Mouse (Mus musculus) mouse trophoblast stem cell (cell line): Measurements from ENCODE around the gene Abhd14b.

Experiments
- in situ Hi-C, 2 experiments: fragments of 300-500 bp; cut with MseI, MboI; formaldehyde crosslinking; loops; 2 replicates in 1 of 2; 3 replicates in 1 of 2; pipeline ENCODE4 v1.15.1; 2025

Gene Abhd14b

GRCm38 (mm10) chr9:106429221-106430014 lies 17.8 kb upstream of the Abhd14b start, which contains the start of gene Rpl29:
Gene Rpl29, plus strand, starts transcription at chr9:106429454.
- in situ Hi-C loops = no loop called here

GRCm38 (mm10) chr9:106430015-106430264 lies 17.3 kb upstream of the Abhd14b start:
- in situ Hi-C loops = no loop called here

GRCm38 (mm10) chr9:106433389-106433788 lies 13.9 kb upstream of the Abhd14b start:
- in situ Hi-C loops = no loop called here

DNA sequence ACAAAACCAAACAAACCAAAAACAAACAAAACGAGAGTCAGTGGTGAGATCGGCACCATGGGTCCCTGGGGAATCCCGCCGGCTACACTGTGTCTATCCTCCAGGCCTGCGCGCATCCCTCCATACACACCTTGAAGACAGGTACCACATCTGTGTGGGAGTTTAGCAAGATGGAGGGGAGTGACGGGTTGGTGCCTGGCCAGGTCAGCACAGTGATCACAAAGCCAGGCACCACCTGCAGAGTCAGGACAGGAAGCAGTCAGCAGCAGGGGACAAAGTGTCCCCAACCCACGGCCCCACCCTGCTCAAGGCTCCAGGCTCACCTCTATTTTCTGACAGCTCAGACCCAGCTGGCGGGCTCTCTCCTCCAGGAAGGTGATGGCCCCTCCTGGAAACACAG lies 10.7 kb upstream of the Abhd14b start:
- in situ Hi-C loops = no loop called here

DNA sequence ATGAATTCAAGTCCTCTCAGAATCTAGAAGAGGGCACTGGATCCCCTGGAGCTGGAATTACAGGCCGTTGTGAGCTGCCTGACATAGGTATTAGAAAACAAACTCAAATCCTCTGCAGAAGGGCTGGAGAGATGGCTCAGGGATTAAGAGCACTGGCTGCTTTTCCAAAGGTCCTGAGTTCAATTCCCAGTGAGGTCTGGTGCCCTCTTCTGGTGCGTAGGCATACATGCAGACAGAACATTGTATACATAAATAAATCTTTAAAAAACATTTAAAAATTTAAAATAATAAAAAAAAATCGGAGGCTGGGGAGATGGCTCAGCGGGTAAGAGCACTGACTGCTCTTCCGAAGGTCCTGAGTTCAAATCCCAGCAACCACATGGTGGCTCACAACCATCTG lies 4.6 kb upstream of the Abhd14b start:
- in situ Hi-C loops = no loop called here

GRCm38 (mm10) chr9:106444836-106445235 lies 2.4 kb upstream of the Abhd14b start:
- in situ Hi-C loops = no loop called here

GRCm38 (mm10) chr9:106447951-106448350 lies 692 bp downstream of the Abhd14b start:
- in situ Hi-C loops = no loop called here

DNA sequence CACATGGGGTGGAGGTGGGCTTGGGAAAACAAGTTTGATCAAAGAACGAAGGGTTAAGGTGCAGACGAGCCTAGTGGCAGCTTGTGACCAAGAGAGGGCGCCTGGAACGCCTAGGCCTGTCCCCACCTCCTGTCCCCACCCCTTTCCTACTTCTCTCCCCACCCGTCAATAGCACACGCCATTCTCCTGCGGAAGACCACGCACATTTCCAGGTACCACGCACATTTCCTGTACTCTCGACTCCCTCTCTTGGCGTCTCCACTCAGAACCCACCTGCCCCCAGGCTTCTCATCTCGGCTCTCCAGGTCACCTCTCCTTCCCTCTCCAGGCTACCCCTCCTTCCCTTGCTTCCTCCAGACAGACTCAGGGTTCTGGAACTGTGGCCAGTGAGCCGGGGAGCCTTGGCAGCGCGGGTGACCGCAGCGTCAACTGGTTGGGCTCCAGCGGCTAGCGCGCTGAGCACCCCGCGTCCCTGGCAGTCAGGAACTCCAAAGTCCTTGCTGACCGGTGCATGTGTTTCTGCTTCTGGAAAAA lies 1.3 kb downstream of the Abhd14b start:
- in situ Hi-C loops = no loop called here

GRCm38 (mm10) chr9:106449947-106450346 lies 2.7 kb downstream of the Abhd14b start:
- in situ Hi-C loops = no loop called here

DNA sequence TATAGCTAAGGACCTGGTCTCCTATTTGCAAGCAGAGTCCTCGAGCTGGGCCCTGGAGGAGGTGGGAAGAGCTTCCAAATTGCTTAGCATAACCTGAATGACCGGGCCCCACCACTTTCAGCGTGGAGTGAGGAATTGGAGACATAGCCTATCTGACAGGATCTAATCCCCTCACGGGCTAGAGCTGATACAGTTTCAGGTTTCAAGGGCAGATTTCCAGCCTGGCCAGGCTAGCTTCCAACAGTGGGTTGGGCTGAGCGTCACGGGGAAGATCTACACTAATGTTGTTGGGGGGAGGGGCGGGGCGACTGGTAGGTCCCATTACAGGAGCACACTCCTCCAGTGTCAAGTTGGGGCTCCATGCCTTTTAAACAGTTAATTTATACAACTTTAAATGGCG lies 3.4 kb downstream of the Abhd14b start:
- in situ Hi-C loops = no loop called here

DNA sequence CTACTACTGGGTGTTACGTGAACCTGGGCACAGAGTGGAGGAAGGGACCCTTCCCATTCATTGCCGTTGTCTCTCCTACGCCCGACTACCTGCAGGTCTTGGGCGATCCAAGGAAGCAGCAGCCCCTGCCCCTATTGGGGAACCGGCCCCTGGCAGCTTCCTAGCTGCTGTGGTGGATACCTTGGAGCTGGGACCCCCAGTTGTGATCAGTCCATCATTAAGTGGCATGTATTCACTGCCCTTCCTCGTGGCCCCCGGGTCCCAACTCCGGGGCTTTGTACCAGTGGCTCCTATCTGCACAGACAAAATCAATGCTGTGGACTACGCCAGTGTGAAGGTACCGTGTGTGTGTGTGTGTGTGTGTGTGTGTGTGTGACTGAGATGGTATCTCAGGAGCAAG lies 4.0 kb downstream of the Abhd14b start:
- in situ Hi-C loops = no loop called here

- in situ Hi-C loops = no loop called here
Observed at GRCm38 (mm10) chr9:106451899-106452298, 4.6 kb downstream of the Abhd14b start.

DNA sequence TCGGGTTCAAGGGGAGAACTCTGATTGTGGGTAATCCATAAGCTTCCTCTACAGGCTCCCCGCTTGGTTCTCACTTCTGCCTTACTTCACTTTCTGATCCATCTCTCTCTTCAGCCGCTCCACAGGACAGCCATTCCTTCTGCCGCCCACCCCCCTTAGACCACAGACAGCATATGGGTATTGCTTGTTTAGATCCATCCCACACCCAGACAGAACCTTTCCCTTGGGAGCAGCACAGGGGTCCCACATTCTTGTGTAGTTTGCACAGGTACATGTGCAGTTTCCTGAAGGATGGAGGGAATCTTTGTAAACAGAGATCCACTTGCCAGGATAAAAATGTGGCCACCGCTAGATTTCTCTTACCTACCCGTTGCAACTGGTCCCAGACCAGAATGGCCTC lies 5.1 kb downstream of the Abhd14b start:
- in situ Hi-C loops = no loop called here

DNA sequence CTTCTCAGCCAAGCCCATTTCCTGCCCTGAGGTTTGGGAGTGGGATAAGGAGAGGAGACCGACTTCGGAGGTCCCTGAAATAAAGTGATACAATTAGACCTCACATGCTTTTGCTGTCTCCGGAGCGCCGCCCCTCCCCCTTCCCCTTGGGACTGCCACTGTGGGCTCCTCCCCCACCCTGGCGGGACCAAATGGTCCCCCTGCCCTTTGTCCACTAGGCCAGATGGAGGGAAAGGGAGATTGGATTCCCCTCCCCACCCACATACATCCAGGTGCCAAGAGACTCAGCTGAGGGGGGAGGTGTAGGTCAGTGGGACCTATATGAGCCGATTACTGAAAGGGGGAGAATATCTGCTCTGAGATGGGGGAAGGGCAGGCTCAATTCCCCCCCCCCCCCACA lies 5.6 kb downstream of the Abhd14b start:
- in situ Hi-C loops = no loop called here

- in situ Hi-C loops = no loop called here
Observed at GRCm38 (mm10) chr9:106453271-106454070, 6.2 kb downstream of the Abhd14b start, which contains the start of gene Pcbp4. Gene Pcbp4, plus strand, starts transcription at chr9:106453291.

DNA sequence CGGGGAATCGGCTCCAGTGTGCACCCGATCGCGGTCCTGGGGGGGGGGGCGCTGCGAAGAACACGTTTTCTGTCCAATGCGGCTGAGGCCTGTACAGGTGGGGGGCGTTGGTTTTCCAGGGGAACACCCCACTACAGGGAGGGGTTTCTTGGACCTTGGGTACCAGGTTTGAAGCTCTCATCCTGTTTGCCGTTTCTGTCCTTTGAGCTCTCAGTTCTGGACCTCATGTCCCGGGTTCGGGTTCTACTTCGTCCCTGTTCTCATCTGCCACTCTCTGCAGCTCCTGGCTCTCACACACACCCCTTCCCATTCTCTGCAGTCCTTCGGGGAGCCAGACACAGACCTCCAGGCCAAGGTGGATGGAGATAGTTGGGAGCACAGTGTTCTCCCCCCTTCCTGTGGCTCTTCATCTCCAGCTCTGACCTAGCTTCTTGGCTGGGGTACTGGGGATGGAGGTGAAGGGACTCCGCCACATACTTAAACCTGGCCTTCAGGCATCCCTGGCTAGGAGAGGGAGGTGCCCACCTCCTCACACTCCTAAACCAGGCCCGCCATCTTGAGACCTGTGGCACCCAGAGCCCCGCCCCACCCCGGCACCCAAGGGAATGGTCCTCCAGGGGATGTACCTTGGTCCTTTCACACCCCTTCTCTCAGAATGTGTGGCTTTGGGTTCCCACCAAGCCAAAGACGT lies 7.0 kb downstream of the Abhd14b start:
- in situ Hi-C loops = no loop called here

- in situ Hi-C loops = no loop called here
Observed at GRCm38 (mm10) chr9:106454888-106455681, 7.8 kb downstream of the Abhd14b start.

- in situ Hi-C loops = no loop called here
Observed at GRCm38 (mm10) chr9:106456325-106457162, 9.3 kb downstream of the Abhd14b start.

GRCm38 (mm10) chr9:106457163-106457559 lies 9.9 kb downstream of the Abhd14b start:
- in situ Hi-C loops = no loop called here

DNA sequence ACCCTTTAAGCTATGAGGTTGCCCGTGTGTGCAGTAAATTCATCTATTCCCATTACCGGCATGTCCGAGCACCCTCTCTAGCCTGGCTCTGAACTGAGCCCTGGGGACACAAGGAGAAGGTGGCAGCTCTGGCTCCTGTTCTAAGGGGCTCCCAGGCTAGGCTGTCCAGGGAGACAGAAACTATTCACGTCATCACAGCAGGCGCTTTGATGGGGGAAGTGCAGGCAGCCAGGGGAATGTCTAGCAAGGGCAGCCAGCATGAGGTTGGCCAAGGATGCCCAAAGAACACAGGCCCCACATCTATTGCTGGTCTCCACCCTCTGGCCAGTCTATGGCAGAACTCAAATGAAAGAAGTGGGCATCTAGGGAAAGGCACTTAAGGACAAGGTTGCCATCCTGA lies 10.7 kb downstream of the Abhd14b start:
- in situ Hi-C loops = no loop called here

DNA sequence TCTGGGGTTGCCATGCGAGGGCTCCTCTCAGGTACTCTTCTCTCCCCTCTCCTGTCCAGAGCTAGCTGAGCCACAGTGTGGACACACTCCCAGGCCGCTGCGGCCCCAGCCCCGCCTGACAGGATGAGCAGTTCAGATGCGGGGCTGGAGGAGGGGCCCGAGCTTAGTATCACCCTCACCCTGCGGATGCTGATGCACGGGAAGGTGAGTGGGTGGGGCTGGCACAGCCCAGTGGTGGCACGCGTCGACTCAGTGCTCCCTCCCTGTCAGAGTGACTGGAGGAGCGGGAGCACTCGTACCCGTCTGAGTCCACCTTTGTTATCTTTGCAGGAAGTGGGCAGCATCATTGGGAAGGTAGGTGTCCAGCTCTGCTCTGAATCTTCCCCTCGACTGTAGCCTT lies 12.7 kb downstream of the Abhd14b start:
- in situ Hi-C loops = no loop called here
